Mouse (Mus musculus) brain, embryonic 18.5 days (tissue): ENCODE measurements around the gene Slc35a3.
"Not testable (repeated sequence)": the region's sequence is repeated elsewhere in the genome, so short reads cannot be mapped to it uniquely, and the experiment has no call there.

Experiments
- DNase-seq: peaks from one replicate; pipeline ENCODE4 v3.0.0-alpha.2; 2012; ENCODE audit warnings: low read depth, low spot score

Slc35a3 gene

GRCm38 (mm10) chr3:116712436-116712881, at the start of gene Slc35a3:
TSS of gene Slc35a3 (minus strand) at chr3:116712831.
- no peak for DNase-seq

GRCm38 (mm10) chr3:116752818-116753217, 40.2 kb upstream of the Slc35a3 start:
- DNase-seq, result no peak

- DNase-seq, result no peak
These were observed 38.7 kb upstream of the Slc35a3 start for GRCm38 (mm10) chr3:116751191-116751860.

GRCm38 (mm10) chr3:116748391-116749170, 36.0 kb upstream of the Slc35a3 start:
- no peak for DNase-seq

GRCm38 (mm10) chr3:116747648-116748047, 35.0 kb upstream of the Slc35a3 start:
- DNase-seq, result not testable (repeated sequence)

- no peak for DNase-seq
These were observed 28.3 kb upstream of the Slc35a3 start for GRCm38 (mm10) chr3:116740963-116741362.

GRCm38 (mm10) chr3:116740106-116740505, 27.5 kb upstream of the Slc35a3 start:
- no peak for DNase-seq

- no peak for DNase-seq
These were observed 24.7 kb upstream of the Slc35a3 start for GRCm38 (mm10) chr3:116737326-116737731.

GRCm38 (mm10) chr3:116729483-116730174, 17.0 kb upstream of the Slc35a3 start:
- no peak for DNase-seq

GRCm38 (mm10) chr3:116726807-116727206, 14.2 kb upstream of the Slc35a3 start:
- no peak for DNase-seq

GRCm38 (mm10) chr3:116723496-116724481, 11.2 kb upstream of the Slc35a3 start:
- no peak for DNase-seq

- DNase-seq, result no peak
These were observed 10.3 kb upstream of the Slc35a3 start for GRCm38 (mm10) chr3:116722980-116723379.

GRCm38 (mm10) chr3:116718951-116719350, 6.3 kb upstream of the Slc35a3 start:
- no peak for DNase-seq

GRCm38 (mm10) chr3:116713031-116713430, 400 bp upstream of the Slc35a3 start:
- no peak for DNase-seq

GRCm38 (mm10) chr3:116711624-116712435, 801 bp downstream of the Slc35a3 start:
- no peak for DNase-seq

- no peak for DNase-seq
These were observed 1.7 kb downstream of the Slc35a3 start for GRCm38 (mm10) chr3:116710941-116711340.

GRCm38 (mm10) chr3:116705637-116706204, 6.9 kb downstream of the Slc35a3 start:
- DNase-seq, result no peak

GRCm38 (mm10) chr3:116703835-116704234, 8.8 kb downstream of the Slc35a3 start:
- no peak for DNase-seq

GRCm38 (mm10) chr3:116702647-116703272, 9.9 kb downstream of the Slc35a3 start:
- DNase-seq, result no peak
